Mouse (Mus musculus) midbrain, postnatal 0 days (tissue): Measurements from ENCODE around the gene 4930402H24Rik. TPM values are rescaled to one million over a fixed set of nuclear protein-coding genes. Genes with fewer than 3 reads are reported as not detected.

Experiments
- ATAC-seq: fragments of 200-750 bp; cut with Nextera tagmentation; 2 replicates; pipeline ENCODE4 v1.8.0; 2017; ENCODE audit warnings: moderate number of reproducible peaks, mild to moderate bottlenecking, moderate TSS enrichment, moderate library complexity; ENCODE audit not compliant: low FRiP score
- DNase-seq: peaks from one replicate; pipeline ENCODE4 v3.0.0-alpha.2; 2015; ENCODE audit warnings: low spot score
- H3K27ac ChIP-seq: fragments of 300-500 bp; sonication (generic); 2 replicates; pipeline ENCODE4 v1.5.1; 2014; ENCODE audit warnings: low read depth, mild to moderate bottlenecking, low read length, mixed read lengths
- H3K27me3 ChIP-seq: fragments of 300-500 bp; sonication (generic); 2 replicates; pipeline ENCODE4 v1.6.1; 2014; ENCODE audit warnings: low read length, control low read depth, mixed read lengths; ENCODE audit not compliant: insufficient read depth
- H3K36me3 ChIP-seq: fragments of 300-500 bp; sonication (generic); 2 replicates; pipeline ENCODE4 v1.6.1; 2014; ENCODE audit warnings: low read length, control low read depth, mixed read lengths; ENCODE audit not compliant: insufficient read depth
- H3K4me1 ChIP-seq: fragments of 300-500 bp; sonication (generic); 2 replicates; pipeline ENCODE4 v1.6.1; 2014; ENCODE audit warnings: mild to moderate bottlenecking, control low read depth, antibody characterized with exemption, low read length, mixed read lengths; ENCODE audit not compliant: insufficient read depth
- H3K4me2 ChIP-seq: fragments of 300-500 bp; sonication (generic); 2 replicates; pipeline ENCODE4 v1.6.1; 2014; ENCODE audit warnings: low read depth, mild to moderate bottlenecking, low read length, mixed read lengths; ENCODE audit not compliant: poor library complexity, severe bottlenecking
- H3K4me3 ChIP-seq: fragments of 300-500 bp; sonication (generic); 2 replicates; pipeline ENCODE4 v1.5.1; 2014; ENCODE audit warnings: low read depth, mild to moderate bottlenecking, low read length, moderate library complexity
- H3K9ac ChIP-seq: fragments of 300-500 bp; sonication (generic); replicated peaks from 2 replicates; pipeline ENCODE4 v1.6.1; 2014; ENCODE audit warnings: mild to moderate bottlenecking, low read length, moderate library complexity, mixed read lengths; ENCODE audit not compliant: poor library complexity, severe bottlenecking
- H3K9me3 ChIP-seq: fragments of 300-500 bp; sonication (generic); 2 replicates; pipeline ENCODE4 v1.6.1; 2016; ENCODE audit warnings: low read length, control low read depth
- CTCF ChIP-seq: IDR thresholded peaks from 2 replicates; pipeline ENCODE4 v1.5.1; 2016; ENCODE audit warnings: antibody characterized with exemption, mild to moderate bottlenecking
- WGBS: fragments of 180-500 bp; shearing (Covaris S2); extraction: QIAGEN DNeasy Blood & Tissue Kit; methylation state at CpG from one replicate; pipeline ENCODE4 v1.1.7; 2014; 5-methylcytosine and 5-hydroxymethylcytosine counted together
- polyA plus RNA-seq: library from polyadenylated mRNA; unstranded; fragments of >200 nt; fragmentation: Nextera tagmentation; extraction: Ambion mirVana; gene quantifications from 2 replicates; pipeline ENCODE4 v1.2.1, GENCODE M21; 2015
- total RNA-seq: library from RNA; depleted of rRNA; stranded (reverse); fragments of >200 nt; gene quantifications from 2 replicates; pipeline ENCODE4 v1.2.3, GENCODE M21; 2014

4930402H24Rik gene
- total and polyA plus RNA-seq, 2 experiments from 2014 or later = 58.1 to 200 TPM

GRCm38 (mm10) chr2:130911691-130912090 lies 5.5 kb upstream of the 4930402H24Rik start:
- WGBS = 74% methylated on average over 1 of the region's 1 CpGs
- DNase-seq = no peak
- Histone ChIP-seq H3K9ac (no peak overlapping the region), H3K4me2 (no peak overlapping the region), H3K27ac (no peak overlapping the region), H3K36me3 (no peaks in the 10 kb centered on the region), H3K4me1 (peaks cover 15% of the 10 kb centered on the region), H3K4me3 (no peak overlapping the region), H3K9me3 (no peaks in the 10 kb centered on the region), H3K27me3 (no peaks in the 10 kb centered on the region)
- ATAC-seq = no peak
- no peak for TF ChIP-seq CTCF

DNA sequence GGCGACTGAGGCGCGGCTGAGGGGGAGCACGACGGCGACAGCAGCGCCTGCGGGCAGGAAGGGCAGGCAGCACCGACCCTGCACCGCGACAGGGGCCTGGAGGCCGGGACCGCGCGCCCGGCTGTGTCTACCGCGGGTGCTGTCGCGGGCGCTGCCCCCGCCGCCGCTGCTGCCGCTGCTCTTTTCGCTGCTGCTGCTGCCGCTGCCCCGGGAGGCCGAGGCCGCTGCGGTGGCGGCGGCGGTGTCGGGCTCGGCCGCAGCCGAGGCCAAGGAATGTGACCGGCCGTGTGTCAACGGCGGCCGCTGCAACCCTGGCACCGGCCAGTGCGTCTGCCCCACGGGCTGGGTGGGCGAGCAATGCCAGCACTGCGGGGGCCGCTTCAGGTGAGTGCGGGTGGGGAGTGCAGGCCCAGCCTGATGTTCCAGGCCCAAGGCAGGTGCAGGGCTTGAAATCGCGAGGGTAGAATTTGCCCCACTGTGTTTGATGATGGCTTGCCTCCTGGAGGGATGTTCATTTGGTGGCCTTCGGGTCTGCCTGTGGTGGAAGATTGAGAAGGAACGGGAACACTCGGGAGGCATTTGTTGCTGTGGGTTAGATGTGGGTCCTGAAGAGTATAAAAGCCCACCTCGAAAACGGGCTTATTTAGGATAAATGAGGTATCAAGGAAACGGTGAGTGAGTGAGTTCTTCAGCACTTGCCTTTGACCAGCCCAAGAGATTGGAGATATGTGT lies 544 bp upstream of the 4930402H24Rik start:
- under 1% methylated on average over 58 of the region's 58 CpGs for WGBS
- ATAC-seq (peak; percentile 67), DNase-seq (peak; percentile 36)
- H3K4me1 ChIP-seq = peaks cover 18% of the 10 kb centered on the region
- no peaks in the 10 kb centered on the region for H3K9me3 ChIP-seq
- H3K27ac ChIP-seq = peak overlapping the region; percentile 82
- peak overlapping the region; percentile 99 for H3K4me3 ChIP-seq
- no peaks in the 10 kb centered on the region for H3K36me3 ChIP-seq
- TF ChIP-seq CTCF = no peak
- no peaks in the 10 kb centered on the region for H3K27me3 ChIP-seq
- H3K9ac ChIP-seq = peak overlapping the region; percentile 98
- H3K4me2 ChIP-seq = peak overlapping the region; percentile 75

DNA sequence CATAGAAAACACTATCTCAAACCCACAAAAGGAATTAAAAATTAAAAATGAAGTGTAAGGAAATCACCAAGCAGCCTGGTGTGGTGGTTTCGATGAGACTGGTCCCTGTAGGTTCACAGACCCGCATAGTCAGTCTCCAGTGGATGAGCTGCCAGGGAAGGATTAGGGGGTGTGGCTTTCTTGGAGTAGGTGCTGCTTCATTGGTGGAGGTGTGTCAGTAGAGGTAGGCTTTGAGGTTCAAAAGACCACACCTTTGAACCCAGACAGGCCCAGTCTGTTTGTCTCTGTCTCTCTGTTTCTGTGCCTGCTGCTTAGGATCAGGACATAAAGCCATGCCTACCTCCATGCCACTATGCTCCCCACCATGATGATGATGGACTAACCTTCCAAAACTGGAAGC lies 7.4 kb downstream of the 4930402H24Rik start:
- no peak for DNase-seq
- Histone ChIP-seq H3K4me2 (no peak overlapping the region), H3K27me3 (no peaks in the 10 kb centered on the region), H3K9ac (no peak overlapping the region), H3K4me3 (no peak overlapping the region), H3K36me3 (no peaks in the 10 kb centered on the region), H3K9me3 (no peaks in the 10 kb centered on the region), H3K4me1 (no peaks in the 10 kb centered on the region), H3K27ac (no peak overlapping the region)
- TF ChIP-seq CTCF = no peak
- ATAC-seq = no peak
- 85% methylated on average over 2 of the region's 2 CpGs for WGBS

DNA sequence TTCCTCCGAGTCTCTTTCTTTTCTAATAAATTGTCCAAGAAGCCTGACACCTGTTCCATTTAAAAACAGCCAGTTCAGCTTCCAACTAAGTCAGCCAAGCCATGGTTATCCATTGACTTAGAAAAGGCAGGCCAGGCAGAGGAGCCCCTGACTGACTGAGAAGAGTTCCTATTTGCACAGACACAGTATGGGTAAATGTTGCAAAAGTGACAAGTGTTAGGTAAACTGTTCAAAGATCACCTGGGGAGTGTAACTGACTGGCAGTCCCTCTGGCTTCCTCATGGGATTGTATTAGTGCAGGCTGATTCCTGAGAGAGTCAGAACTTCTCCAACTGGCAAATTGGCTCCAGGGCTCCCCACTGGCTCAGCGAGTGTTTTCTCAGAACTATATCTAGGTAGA lies 8.3 kb downstream of the 4930402H24Rik start:
- Histone ChIP-seq H3K4me2 (no peak overlapping the region), H3K9me3 (no peaks in the 10 kb centered on the region), H3K9ac (no peak overlapping the region), H3K4me1 (no peaks in the 10 kb centered on the region), H3K4me3 (no peak overlapping the region), H3K36me3 (no peaks in the 10 kb centered on the region), H3K27me3 (no peaks in the 10 kb centered on the region), H3K27ac (no peak overlapping the region)
- DNase-seq = no peak
- 75% methylated on average over 2 of the region's 2 CpGs for WGBS
- TF ChIP-seq CTCF = no peak
- no peak for ATAC-seq

GRCm38 (mm10) chr2:130896944-130897343 lies 9.3 kb downstream of the 4930402H24Rik start:
- ATAC-seq (no peak), DNase-seq (no peak)
- 88% methylated on average over 2 of the region's 2 CpGs for WGBS

DNA sequence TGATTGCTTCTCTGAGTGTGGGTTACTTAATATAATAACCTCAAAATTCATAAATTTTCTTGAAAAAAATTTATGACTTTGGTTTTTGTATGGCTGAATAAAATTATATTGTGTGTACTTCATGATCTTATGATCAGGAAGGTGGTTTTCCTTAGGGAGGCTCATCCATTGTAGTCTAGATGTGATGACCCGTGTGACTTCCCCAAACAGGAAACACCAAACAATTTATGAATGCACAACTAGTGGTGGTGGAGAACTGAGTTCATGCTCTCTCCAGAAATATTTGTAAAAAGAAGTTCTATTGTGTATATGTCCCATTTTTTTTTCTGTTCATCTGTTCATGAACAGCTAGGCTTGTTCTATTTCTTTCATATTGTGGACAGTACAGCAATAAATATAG lies 18.8 kb downstream of the 4930402H24Rik start:
- no peak for DNase-seq
- Histone ChIP-seq H3K27me3 (no peaks in the 10 kb centered on the region), H3K27ac (no peak overlapping the region), H3K9ac (no peak overlapping the region), H3K36me3 (no peaks in the 10 kb centered on the region), H3K4me2 (no peak overlapping the region), H3K4me1 (no peaks in the 10 kb centered on the region), H3K9me3 (no peaks in the 10 kb centered on the region), H3K4me3 (no peak overlapping the region)
- 93% methylated on average over 1 of the region's 1 CpGs for WGBS
- no peak for TF ChIP-seq CTCF
- no peak for ATAC-seq

More at GRCm38 (mm10) chr2:130896944-130897343, 9.3 kb downstream of the 4930402H24Rik start:
- H3K4me2 ChIP-seq = no peak overlapping the region
- H3K9me3 ChIP-seq = no peaks in the 10 kb centered on the region
- H3K4me1 ChIP-seq = no peaks in the 10 kb centered on the region
- H3K27me3 ChIP-seq = no peaks in the 10 kb centered on the region
- H3K27ac ChIP-seq = no peak overlapping the region
- no peaks in the 10 kb centered on the region for H3K36me3 ChIP-seq
- no peak for TF ChIP-seq CTCF
- no peak overlapping the region for H3K4me3 ChIP-seq
- no peak overlapping the region for H3K9ac ChIP-seq
